Mouse (Mus musculus) adrenal gland, postnatal 25 days (tissue): Measurements from ENCODE around the gene Pip5kl1. TPM values are rescaled to one million over a fixed set of nuclear protein-coding genes. Genes with fewer than 3 reads are reported as not detected.

Experiments
- DNase-seq: peaks from one replicate; pipeline ENCODE4 v3.0.0; 2021; ENCODE audit warnings: mixed read lengths
- total RNA-seq: library from RNA; stranded (reverse); gene quantifications from 2 replicates; pipeline ENCODE4 v1.2.3, GENCODE M21; 2021

Gene Pip5kl1
- total RNA-seq, 1 experiment from 2014 or later: not detected

- peak; percentile 80 for DNase-seq
These were observed 26.4 kb upstream of the Pip5kl1 start for GRCm38 (mm10) chr2:32547964-32548739.

GRCm38 (mm10) chr2:32549171-32549570, 25.4 kb upstream of the Pip5kl1 start:
- DNase-seq: no peak

GRCm38 (mm10) chr2:32549764-32550163, 24.8 kb upstream of the Pip5kl1 start:
- DNase-seq: peak; percentile 52

- no peak for DNase-seq
These were observed 23.4 kb upstream of the Pip5kl1 start for GRCm38 (mm10) chr2:32551236-32551635.

GRCm38 (mm10) chr2:32553592-32554148, 20.9 kb upstream of the Pip5kl1 start:
- no peak for DNase-seq

- DNase-seq: no peak
These were observed 19.1 kb upstream of the Pip5kl1 start for GRCm38 (mm10) chr2:32555484-32555883.

- DNase-seq: no peak
These were observed 18.6 kb upstream of the Pip5kl1 start for GRCm38 (mm10) chr2:32556019-32556418.

- no peak for DNase-seq
These were observed 15.0 kb upstream of the Pip5kl1 start for GRCm38 (mm10) chr2:32559570-32559969.

GRCm38 (mm10) chr2:32566536-32567063, 8.0 kb upstream of the Pip5kl1 start:
- peak; percentile 55 for DNase-seq

- DNase-seq: peak; percentile 48
These were observed 6.4 kb upstream of the Pip5kl1 start for GRCm38 (mm10) chr2:32568149-32568548.

- DNase-seq: no peak
These were observed 5.7 kb upstream of the Pip5kl1 start for GRCm38 (mm10) chr2:32568941-32569340.

- peak; percentile 83 for DNase-seq
These were observed 3.7 kb upstream of the Pip5kl1 start, which contains the start of gene Dpm2 for GRCm38 (mm10) chr2:32570698-32571494. Gene Dpm2, plus strand, starts transcription at chr2:32570858.

- no peak for DNase-seq
These were observed 2.4 kb upstream of the Pip5kl1 start for GRCm38 (mm10) chr2:32572196-32572595.

GRCm38 (mm10) chr2:32574901-32575585, 446 bp downstream of the Pip5kl1 start:
- DNase-seq: peak; percentile 39

- DNase-seq: no peak
These were observed 1.1 kb downstream of the Pip5kl1 start, which contains the start of gene 9430097D07Rik for GRCm38 (mm10) chr2:32575586-32576160. Gene 9430097D07Rik, minus strand, starts transcription at chr2:32575684.

GRCm38 (mm10) chr2:32576532-32576931, 1.9 kb downstream of the Pip5kl1 start:
- DNase-seq: no peak

- peak; percentile 43 for DNase-seq
These were observed 3.8 kb downstream of the Pip5kl1 start for GRCm38 (mm10) chr2:32578146-32579046.

GRCm38 (mm10) chr2:32581450-32582095, 7.0 kb downstream of the Pip5kl1 start:
- DNase-seq: no peak

GRCm38 (mm10) chr2:32582830-32583799, 8.5 kb downstream of the Pip5kl1 start:
- DNase-seq: peak; percentile 68
